Mouse (Mus musculus): Measurements from ENCODE around the gene Jph4. TPM values are rescaled to one million over a fixed set of nuclear protein-coding genes. Genes with fewer than 3 reads are reported as not detected.
A peak's percentile ranks its signal among the peaks of the same experiment; 100 is the strongest.

The Jph4 gene
- total RNA-seq, 4 experiments from 2014 or later, result 3.3 to 6.9 (median 5.3) TPM

DNA sequence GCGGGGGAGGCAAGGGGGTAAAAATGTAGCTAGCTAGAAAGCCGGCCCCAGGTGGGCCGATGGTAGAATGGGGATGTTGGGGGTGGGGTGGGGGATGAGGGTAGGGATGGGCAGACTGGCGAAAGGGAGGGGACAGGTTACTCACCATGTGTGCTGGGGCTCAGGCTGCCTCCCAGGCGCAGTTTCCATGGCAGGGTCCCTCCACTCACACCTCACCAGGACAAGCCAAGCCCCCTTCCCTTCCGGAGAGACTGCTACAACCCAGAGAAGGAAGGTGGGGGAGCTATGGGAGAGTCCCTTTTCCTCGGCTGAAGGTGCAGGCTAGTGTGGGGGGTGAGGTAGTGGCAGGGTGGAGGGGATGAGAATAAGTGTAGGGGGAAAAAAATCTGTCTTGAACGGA lies 889 bp downstream of the Jph4 start:
- DNase-seq, result no peak

DNA sequence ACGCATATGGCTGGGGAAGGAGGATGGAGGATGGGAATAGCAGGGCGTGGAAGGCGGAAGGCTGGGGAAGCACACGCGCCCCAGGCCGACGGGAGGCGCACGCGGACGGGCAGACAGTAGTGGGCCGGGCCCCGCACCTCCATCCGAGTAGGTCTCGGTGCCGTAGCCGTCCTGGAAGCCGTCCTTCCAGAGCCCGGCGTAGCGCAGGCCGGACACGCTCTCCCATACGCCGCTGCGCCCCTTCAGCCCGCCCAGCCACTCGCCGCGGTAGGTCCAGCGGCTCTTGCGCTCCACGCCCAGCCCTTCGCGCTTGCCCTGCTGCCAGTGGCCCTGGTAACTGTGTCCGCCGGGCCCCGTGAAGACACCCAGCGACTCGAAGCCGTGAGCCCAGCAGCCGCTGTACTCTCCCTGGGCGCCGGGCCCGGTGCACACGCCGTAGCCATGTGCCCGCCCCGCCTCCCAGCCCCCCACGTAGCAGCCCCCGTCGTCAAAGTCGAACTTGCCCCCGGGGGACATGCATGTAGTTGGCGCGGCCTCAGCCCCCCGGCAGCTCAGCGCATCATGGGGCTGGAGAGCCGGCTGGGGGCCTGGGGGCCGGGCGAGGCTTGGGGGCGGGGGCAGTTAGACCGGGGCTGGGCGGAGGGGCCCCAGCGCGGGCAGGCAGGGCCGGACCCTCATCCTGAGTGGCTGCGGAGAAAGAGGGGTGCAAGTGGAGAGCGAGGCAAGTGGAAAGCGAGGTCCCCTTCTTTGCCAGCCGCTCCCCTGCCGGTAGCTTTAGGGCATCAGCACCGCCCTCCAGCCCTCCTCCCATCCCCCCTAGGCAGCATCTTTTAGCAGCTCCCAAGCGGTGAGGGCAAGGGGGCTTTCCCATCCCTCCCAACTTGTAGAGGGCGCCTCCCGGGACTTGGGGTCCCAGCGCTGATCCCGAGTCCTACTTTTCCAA lies 1.7 kb downstream of the Jph4 start:
- no peak for DNase-seq

DNA sequence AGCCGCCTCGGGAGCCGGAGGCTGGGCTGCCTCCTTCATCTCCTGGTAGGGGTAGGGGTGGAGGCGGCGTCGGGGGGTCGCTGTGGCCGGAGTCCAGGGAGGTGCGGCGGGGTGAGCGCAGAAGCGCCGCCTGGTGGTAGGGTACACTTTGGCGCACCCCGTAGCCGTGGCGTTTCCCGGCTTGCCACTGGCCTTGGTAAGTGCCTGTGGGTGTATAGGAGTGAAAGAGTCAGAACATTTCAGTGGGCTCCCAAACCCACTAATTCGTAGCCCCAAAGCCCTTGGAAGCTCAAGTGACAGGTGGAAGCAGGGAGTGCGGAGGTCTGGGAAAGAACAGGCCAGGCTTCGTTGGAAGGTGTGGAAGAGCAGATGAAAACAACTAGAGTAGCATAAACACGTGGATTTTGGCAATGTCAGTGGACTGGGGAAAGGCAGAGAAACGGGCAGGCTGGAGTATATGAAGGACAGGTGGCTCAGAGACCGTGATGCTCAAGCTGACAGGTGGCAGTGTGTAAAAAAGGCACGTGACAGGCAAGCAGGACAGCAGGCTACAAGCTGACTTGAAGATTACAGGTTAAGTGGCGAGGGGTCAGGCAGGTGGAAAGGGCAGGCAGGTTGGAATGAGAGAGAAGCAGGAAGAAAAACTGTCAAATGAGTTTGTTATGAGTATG lies 2.6 kb downstream of the Jph4 start:
- DNase-seq, result no peak

DNA sequence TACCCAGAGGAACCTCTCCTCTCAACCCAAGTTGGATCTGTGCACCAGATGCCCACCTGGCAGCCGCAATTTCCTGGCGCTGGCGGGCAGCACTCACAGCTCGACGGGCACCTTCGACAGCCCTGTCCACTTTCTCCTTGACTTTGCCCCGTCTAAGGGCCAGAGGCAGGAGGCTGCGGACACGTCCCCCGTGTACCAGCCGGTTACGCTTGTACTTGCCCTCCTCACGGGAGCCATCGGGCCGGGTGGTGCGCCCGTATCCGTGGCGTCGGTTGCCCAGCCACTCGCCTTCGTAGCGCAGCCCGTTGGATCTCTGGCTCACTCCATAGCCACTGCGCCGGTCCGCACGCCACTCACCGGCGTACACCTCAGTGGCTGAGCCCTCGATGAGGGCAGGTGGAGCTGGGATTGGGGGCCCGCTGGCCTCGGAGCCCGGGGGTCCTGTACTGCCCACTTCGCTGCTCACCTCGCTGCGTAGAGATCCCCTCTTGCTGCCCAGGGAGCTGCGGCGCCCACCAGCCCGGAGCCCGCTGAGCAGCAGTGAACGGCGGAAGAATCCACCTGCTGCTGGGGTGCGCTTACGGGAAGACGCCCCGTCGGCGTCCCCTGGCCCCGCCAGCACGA lies 3.3 kb downstream of the Jph4 start:
- no peak for DNase-seq

DNA sequence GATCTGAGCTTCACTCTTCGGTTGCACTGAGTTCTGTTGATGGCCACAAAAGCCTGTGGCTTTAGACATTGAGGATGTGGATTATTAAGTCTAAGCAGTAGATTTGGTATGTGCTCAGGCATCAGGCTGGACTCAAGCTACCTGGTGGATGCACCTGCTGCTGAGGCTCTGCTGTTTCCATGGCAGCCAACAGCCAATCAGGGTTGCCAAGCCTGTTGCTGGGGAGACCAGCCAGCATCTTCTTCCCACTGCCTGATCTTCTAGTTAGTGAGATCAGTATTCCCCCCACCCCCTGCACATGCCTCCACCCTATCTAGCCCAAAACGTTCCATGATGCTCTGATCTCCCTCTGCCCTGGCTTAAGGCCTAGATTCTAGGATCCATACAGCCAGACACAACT lies 5.0 kb downstream of the Jph4 start:
- no peak for DNase-seq

DNA sequence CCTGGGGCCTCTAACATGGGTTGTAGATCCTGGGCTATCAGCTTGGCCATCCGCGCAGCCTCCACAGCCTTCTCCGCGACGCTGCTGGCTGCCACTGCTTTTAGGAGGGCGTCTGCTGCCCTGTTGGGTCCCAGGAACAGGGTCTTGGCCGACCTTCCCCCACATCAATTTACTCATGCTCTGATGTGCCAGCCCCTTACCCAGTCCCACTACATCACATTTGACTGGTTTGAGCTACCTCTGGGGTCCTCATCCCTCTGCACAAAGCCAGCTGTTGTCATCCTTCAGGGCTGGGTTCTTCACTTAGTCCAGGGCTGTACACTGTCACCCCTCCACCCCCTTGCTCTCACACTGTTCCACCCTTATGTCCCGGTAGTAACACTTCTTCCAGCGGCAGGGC lies 6.7 kb downstream of the Jph4 start:
- DNase-seq, result no peak

DNA sequence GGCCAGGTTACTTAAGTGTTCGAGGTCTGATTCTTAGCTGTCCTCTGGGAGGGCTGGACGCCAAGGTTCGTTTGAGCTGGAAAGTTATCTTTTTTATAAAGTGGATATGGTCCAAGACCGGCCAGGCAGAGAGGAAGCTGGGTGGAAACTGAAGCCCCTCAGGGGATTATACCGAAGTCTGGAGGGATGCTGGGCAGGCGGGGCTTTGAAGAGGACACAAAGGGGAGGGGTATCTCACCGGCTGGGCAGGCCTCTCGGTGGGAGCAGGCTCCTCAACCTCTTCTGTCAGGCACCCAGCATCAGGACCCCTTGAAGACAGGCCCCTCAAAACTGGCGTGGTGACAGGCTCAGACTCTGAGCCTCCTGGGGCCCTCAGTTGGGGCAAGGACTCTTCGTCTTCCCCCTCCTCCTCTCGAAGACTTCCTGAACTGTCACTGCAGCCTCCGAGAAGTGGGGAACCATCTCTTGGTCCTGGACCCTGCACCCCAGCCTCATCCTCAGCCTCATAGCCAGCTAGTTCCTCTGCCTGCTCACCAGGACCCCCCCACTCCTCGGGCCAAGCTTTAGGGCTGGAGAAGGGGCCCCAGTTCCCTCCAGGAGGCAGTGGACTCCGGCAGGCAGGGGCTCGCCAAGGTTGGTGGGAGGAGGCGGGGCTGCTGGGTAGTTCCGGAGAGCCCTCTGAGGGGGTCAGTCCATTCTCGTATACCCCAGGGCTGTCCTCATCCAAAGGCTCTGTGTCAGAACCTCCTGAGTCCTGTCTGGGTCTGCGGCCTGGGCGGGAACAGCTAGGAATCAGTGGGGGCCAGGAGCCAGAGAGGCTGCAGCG lies 7.5 kb downstream of the Jph4 start:
- DNase-seq, result no peak

DNA sequence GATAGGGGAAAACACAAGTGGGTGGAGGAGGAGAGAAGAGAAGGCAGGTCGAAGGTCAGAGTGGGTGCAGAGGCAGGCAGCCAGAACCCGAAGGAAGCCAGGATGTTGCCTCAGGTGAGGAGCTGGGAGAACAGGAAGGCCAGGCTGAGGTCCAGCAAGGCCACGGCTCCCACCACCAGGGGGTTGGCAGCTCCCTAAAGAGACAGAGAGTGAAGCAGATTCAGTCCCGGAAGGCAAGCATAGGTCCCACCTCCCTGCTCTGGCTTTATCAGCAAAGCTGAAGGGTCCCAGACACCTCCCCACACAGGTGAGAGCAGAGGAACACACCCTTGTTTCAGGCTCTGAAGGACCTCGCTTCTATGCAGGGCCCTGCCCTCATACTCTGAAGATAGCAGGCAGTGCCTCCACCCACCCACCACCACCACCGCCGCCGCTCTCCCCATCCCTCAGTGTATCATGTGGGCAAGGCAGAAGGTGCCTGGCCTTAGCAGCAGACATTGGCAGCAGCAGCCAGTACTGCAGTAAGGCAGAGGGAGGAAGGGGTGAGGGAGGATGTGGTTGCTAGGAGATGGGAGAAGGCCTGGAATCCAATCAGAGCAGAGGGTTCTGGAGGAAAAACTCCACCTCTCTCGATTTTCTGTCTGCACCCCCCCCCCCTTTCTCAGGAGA lies 8.4 kb downstream of the Jph4 start:
- no peak for DNase-seq

DNA sequence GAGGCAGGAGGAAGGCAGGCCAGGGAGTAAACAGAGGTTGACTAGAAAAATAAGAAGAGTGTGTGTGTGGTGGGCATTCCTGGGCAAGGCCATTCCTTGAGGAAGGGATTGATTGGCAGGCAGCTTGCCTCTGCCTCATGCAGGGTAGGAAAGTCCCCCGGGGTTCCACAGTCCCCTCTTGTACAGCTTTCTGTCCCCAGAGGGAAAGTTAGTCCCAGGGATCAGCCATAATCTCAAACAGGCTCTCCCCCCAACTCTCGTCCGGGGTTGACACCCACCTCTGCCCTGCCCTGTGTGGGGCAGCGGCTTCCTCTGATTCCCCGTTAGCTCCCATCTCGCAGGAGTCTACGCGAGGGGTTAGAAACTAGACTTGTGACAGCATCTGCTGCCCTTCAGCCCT lies 9.7 kb downstream of the Jph4 start:
- no peak for DNase-seq

DNA sequence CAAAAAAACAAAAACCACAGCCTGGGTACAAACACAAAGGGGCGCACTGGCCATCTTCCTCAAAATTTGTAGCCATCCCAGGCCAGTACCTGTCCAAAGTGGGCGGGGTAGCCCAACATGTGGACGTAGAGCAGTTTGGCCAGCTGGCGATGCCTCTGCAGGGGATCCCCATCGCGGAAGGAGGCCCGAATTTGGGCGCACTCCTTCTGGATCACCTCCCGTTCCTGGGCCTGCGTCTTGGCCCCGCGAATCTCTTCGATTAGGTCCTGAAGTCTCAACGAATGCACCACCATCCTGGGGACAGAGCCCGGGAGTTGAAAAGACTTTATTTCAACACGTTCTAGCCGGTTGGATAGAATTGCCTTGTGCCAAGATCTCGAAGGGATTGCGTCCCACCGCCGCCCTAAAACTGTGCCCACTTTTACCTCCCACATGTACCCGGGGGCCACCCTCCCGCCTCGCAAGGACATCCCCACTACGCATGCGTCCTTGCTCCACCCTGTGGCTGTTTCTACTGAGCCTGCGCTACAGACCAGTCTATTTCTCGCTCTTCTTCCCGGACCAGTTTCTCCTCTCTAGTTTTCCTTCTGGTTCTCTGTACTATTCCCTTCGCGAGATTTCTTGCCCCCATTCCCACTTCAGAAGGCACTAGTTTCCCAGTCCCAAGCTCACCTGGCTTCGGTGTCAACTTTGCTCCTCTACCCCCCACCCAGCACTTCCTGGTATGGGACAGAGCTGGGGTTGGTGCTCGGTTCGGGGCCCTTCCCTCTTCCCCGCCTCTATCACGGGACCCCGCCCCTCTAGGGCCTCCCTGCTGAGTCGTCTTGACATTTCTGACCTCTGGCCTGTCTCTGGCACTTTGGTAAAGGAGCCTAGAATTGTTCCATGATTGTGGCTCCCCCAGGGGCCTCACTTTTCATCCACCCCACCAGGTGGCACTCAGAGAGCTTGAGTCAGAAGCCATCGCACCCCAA lies 10.6 kb downstream of the Jph4 start, which contains the start of gene Ap1g2:
TSS of gene Ap1g2 (minus strand) at position 758 of the 974 bp plus-strand sequence.
- peak; percentile 86 for DNase-seq

DNA sequence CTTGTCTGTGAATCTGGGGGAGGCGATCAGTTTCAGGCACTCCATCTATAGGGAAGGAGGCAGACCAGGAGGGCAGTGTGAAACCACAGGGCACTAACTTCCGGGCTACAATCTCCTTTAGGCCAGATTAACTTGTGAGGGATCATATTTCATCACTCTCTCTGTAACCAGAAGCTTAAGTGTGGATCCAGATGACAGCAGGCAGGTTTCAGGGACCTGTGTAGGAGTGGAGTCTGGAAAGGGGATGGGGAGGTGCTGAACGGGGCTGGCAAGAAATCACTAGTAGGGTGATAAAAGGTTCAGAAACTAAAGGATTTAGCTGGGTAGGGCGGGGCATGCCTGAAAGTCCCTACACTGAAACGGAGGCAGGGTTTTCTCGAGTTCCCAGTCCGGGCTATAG lies 11.3 kb downstream of the Jph4 start:
- no peak for DNase-seq

DNA sequence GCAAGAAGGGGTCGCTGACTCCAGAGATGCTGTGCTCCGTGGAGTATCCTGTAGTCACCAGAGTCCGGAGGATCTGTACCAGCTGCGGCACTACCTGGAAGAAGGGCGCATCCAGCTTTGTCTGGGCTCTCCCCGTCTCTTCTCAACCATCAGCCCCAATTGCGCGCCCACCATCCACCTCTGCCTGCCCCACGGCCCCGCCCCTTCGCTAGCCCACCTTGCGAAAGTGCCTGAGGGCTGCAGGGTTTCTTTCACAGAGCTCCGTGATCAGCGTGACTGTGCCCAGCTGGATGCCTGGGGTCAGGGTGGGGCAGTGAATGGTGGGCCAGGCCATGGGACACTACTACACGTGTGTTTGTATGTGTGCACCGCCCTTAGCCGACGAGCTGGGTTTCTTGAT lies 12.4 kb downstream of the Jph4 start:
- DNase-seq, result no peak

DNA sequence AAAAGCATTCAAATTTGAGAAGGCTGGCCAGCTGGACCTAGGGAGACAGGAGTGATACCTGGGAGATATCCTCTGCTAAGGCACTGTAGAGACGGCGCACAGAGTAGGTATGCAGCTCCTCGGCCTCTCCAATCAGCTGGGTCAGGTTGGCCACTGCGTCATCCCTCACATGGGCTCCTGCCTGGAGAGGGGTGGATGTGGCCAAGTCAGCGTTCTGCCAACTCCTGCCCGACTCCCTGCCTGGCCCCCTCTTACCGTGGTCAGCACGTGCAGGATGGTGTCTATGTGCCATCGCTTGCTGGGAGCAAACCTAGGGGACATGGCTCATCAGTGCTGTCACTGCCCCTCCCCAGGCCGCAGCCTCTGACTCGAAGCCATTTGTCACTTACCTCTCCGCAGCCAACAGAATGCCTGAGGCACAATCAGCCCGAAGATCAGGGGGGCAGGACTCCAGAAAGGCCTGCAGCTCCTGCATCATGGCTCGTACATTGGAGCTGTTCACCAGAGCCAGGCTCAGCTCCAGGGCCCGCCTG lies 14.4 kb downstream of the Jph4 start:
- DNase-seq, result no peak

DNA sequence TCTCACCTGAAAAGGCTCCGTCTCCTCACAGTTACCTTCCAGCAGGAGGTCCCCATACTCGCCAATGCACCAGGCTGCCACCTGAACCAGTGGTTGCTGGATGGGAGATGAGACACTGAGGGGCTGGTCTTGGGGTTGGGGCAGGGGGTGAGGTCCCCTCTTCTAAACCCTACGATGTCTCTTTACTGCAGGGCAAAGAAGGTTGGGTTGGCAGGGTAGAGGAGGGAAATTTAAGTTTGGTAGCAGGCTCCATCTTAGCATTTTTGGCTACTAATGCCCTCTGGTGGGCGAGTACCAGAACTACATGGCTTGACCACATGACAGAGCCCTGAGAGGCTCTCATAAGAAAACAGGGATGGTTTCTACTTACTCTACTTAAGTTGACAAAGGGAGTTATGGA lies 15.1 kb downstream of the Jph4 start:
- DNase-seq, result no peak

DNA sequence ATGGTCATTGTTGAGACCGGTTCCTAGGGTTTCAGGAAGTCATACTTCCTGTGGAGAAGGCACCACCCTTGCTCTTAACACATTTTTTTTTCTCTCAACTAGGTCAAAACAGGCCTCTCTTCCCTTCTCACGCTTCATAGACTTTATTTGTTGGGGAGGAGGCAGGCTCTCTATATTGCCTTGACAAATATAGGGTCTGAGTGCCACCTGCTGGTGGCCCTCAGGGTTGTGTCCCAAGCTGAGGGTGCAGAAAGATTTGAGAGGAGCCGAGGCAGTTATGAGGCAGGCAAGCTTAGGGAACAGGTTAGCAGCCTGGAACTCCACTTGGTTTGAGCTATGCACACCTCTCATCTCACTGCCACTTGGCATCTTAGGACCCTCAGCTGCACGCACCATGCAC lies 18.7 kb downstream of the Jph4 start:
- DNase-seq, result no peak

DNA sequence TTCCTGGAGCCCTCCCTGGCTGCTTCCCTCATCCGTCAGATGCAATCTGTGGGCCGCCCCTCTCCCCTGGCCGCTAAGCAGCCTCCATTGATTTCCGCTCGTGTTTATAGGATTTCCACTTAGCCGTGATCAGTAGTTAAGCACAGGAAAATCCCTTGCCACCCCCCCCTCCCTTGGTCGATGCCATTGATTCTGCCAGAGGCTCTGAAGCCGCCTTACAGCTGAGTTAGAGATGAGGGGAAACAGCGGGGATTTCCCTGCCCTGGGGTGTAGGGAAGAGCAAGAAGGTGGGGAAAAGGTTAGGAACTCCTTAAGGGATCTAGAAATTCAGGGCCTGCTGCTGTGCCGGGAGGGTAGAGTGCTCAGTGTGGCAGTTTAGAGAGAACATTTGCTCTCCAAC lies 19.1 kb downstream of the Jph4 start:
- DNase-seq, result no peak

DNA sequence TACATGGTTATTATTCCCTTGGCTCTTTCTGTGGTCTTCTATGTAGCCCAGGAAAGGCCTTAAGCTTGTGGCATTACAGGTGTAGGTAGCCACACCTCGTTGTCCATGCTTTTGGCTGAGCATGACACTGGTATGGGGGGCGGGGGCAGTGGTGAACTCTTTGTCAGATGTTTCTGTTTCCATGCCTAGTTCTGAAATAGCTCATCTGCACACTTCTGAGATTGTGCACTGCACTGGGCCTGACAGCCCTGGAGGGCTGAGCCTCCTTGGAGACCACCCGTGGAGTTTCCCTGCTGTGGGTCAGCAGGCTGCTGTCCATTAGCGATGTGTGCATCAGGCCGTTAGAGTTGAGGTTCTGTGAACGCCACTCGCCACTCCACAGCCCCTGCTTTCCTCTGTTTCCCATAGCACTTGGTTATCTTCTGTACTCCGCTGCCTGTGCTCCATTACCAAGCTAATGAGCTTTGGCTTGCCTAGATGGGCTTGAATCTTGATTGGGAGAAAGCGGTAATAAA lies 20.1 kb downstream of the Jph4 start:
- no peak for DNase-seq

DNA sequence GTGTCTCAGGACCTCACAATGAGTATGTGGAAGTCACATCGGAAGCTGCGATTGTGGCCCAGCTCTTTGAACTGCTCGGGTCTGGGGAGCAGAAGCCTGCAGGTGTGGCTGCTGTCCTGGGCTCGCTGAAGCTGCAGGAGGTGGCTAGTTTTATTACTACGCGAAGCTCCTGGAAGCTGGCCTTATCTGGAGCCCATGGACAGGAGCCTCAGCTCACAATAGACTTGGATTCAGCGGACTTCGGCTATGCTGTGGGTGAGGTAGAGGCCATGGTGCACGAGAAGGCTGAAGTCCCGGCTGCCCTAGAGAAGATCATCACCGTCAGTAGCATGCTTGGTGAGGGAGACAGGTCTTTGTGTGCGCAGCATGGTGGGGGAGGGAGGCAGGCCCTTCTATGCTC lies 21.1 kb downstream of the Jph4 start:
- no peak for DNase-seq

DNA sequence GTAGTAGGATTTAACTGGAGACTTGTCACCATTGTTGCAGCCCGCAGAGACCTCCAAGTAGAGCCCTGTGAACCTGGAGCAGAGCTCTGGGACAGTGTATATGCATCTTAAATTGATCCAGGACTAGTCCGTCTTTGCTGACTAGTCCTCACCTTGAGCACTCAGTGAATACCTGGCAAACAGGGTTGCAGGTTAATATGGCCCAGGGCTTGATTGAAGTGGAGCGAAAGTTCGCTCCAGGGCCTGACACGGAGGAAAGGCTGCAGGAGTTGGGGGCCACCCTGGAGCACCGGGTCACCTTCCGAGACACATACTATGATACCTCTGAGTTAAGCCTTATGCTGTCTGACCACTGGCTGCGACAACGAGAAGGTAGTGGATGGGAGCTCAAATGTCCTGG lies 21.5 kb downstream of the Jph4 start:
- no peak for DNase-seq

DNA sequence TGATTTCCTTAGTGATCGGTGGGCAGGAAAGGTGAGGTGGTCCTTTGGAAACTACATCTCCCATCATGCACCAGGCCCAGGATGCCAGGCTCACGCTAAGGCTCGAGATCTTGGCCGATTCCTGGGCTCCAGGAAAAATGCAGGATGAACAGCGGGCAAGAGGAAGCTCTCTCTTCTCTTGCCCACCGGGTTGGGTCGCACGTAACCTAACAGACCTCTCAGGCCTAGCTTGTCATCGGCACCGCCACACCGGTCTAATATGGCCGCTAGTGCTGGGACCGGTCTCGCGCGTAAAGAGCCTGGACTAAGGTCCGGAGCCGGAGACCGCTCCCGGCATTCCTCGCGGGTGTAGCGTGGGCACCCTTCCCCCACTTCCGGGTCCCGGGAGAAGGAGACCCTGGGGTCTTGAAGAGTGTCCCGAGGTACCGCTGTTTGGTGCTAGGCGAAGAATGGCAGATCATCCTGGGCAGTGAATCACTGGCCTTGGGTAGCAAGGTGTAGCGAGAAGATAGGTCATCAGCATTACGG lies 22.0 kb downstream of the Jph4 start, which contains the start of gene Thtpa:
TSS of gene Thtpa (plus strand) at position 81 of the 528 bp plus-strand sequence.
- DNase-seq, result peak; percentile 72

Data from adrenal gland, adult 8-10 months (tissue).